Mouse (Mus musculus) olfactory bulb, adult 2 months (tissue): ENCODE results near the gene Dppa4.

Experiments
- CTCF ChIP-seq: fragments of 200-500 bp; IDR thresholded peaks from 2 replicates; pipeline ENCODE4 v1.5.1; 2012; ENCODE audit warnings: low read depth, mild to moderate bottlenecking, low read length, moderate library complexity; ENCODE audit not compliant: insufficient read depth
- POLR2A ChIP-seq: fragments of 200-500 bp; IDR thresholded peaks from 2 replicates; pipeline ENCODE4 v1.6.1; 2012; ENCODE audit warnings: mild to moderate bottlenecking, low read depth, low read length, moderate library complexity; ENCODE audit not compliant: insufficient read depth

GRCm38 (mm10) chr16:48323133-48323532 lies 39.6 kb downstream of the Dppa4 start:
- no peak for TF ChIP-seq CTCF
- TF ChIP-seq POLR2A = no peak
